Mouse (Mus musculus) liver, adult 2 months (tissue): ENCODE measurements around the gene Gm20388. TPM values are rescaled to one million over a fixed set of nuclear protein-coding genes. Genes with fewer than 3 reads are reported as not detected.

Source experiments
- DNase-seq: peaks from one replicate; pipeline ENCODE4 v3.0.0-alpha.2; 2011; ENCODE audit warnings: low read depth, low spot score; ENCODE audit errors: extremely low read depth
- H3K27ac ChIP-seq: fragments of 200-500 bp; replicated peaks from 2 replicates; pipeline ENCODE4 v1.5.1; 2012; ENCODE audit warnings: low read depth, mild to moderate bottlenecking, control low read depth, inconsistent platforms, low read length; ENCODE audit not compliant: insufficient read depth
- H3K27me3 ChIP-seq: fragments of 200-500 bp; 2 replicates; pipeline ENCODE4 v1.6.1; 2012; ENCODE audit warnings: mild to moderate bottlenecking, moderate library complexity, low read length, inconsistent platforms; ENCODE audit not compliant: control insufficient read depth, insufficient read depth
- H3K36me3 ChIP-seq: fragments of 200-500 bp; 2 replicates; pipeline ENCODE4 v1.6.1; 2012; ENCODE audit warnings: low read length, inconsistent platforms; ENCODE audit not compliant: control insufficient read depth, insufficient read depth
- H3K4me1 ChIP-seq: fragments of 200-500 bp; 2 replicates; pipeline ENCODE4 v1.6.1; 2011; ENCODE audit warnings: low read length; ENCODE audit not compliant: control insufficient read depth, insufficient read depth
- H3K4me3 ChIP-seq: fragments of 200-500 bp; 2 replicates; pipeline ENCODE4 v1.5.1; 2011; ENCODE audit warnings: low read depth, mild to moderate bottlenecking, control low read depth, low read length, moderate library complexity; ENCODE audit not compliant: insufficient read depth
- H3K79me2 ChIP-seq: fragments of 200-500 bp; 2 replicates; pipeline ENCODE4 v1.6.1; 2012; ENCODE audit warnings: inconsistent platforms, mild to moderate bottlenecking, low read length, moderate library complexity; ENCODE audit not compliant: control insufficient read depth, insufficient read depth
- H3K9ac ChIP-seq: fragments of 200-500 bp; 2 replicates; pipeline ENCODE4 v1.6.1; 2012; ENCODE audit warnings: low read depth, mild to moderate bottlenecking, control low read depth, inconsistent platforms, low read length
- CTCF ChIP-seq: fragments of 200-500 bp; IDR thresholded peaks from 2 replicates; pipeline ENCODE4 v1.5.1; 2011; ENCODE audit warnings: low read depth, low read length, control low read depth
- POLR2A ChIP-seq: fragments of 200-500 bp; IDR thresholded peaks from 2 replicates; pipeline ENCODE4 v1.6.1; 2011; ENCODE audit warnings: low read length, control low read depth; ENCODE audit not compliant: insufficient read depth; ENCODE audit errors: extremely low read depth
- WGBS: fragments of 180-500 bp; shearing (Covaris S2); methylation state at CpG from one replicate; pipeline ENCODE4 v1.1.7; 2018; 5-methylcytosine and 5-hydroxymethylcytosine counted together
- polyA plus RNA-seq: library from polyadenylated mRNA; depleted of rRNA; stranded (reverse); fragments of >200 nt; gene quantifications from 2 replicates; pipeline ENCODE4 v1.2.3, GENCODE M21; 2012
- total RNA-seq: library from RNA; depleted of rRNA; stranded (reverse); fragments of >200 nt; gene quantifications from 2 replicates; pipeline ENCODE4 v1.2.3, GENCODE M21; 2014

The Gm20388 gene
- total and polyA plus RNA-seq, 2 experiments, result 6.4 to 19.9 TPM

- H3K4me3 ChIP-seq, result no peak overlapping the region
- no peaks in the 10 kb centered on the region for H3K4me1 ChIP-seq
- DNase-seq, result no peak
- no peak overlapping the region for H3K9ac ChIP-seq
- no peaks in the 10 kb centered on the region for H3K79me2 ChIP-seq
- H3K27ac ChIP-seq, result no peak overlapping the region
- H3K36me3 ChIP-seq, result no peaks in the 10 kb centered on the region
- no peaks in the 10 kb centered on the region for H3K27me3 ChIP-seq
- 88% methylated on average over 7 of the region's 7 CpGs for WGBS
- no peak for TF ChIP-seq CTCF
- TF ChIP-seq POLR2A, result no peak
These were observed 2896.4 kb downstream of the Gm20388 start for GRCm38 (mm10) chr8:122806956-122807538.

GRCm38 (mm10) chr8:122807907-122808306, 2897.3 kb downstream of the Gm20388 start:
- Histone ChIP-seq H3K79me2 (no peaks in the 10 kb centered on the region), H3K9ac (no peak overlapping the region), H3K27me3 (no peaks in the 10 kb centered on the region), H3K4me3 (no peak overlapping the region), H3K36me3 (no peaks in the 10 kb centered on the region), H3K4me1 (no peaks in the 10 kb centered on the region), H3K27ac (no peak overlapping the region)
- TF ChIP-seq CTCF (no peak), POLR2A (no peak)
- no peak for DNase-seq
- WGBS, result 94% methylated on average over 4 of the region's 4 CpGs

- no peak overlapping the region for H3K27ac ChIP-seq
- DNase-seq, result no peak
- no peaks in the 10 kb centered on the region for H3K4me1 ChIP-seq
- H3K27me3 ChIP-seq, result no peaks in the 10 kb centered on the region
- H3K4me3 ChIP-seq, result no peak overlapping the region
- 93% methylated on average over 8 of the region's 8 CpGs for WGBS
- H3K79me2 ChIP-seq, result no peaks in the 10 kb centered on the region
- H3K9ac ChIP-seq, result no peak overlapping the region
- no peaks in the 10 kb centered on the region for H3K36me3 ChIP-seq
- TF ChIP-seq POLR2A, result no peak
These were observed 2899.7 kb downstream of the Gm20388 start for GRCm38 (mm10) chr8:122810376-122810775.

GRCm38 (mm10) chr8:122811870-122812494, 2901.3 kb downstream of the Gm20388 start:
- TF ChIP-seq POLR2A (no peak), CTCF (no peak)
- DNase-seq, result no peak
- Histone ChIP-seq H3K79me2 (no peaks in the 10 kb centered on the region), H3K4me1 (no peaks in the 10 kb centered on the region), H3K4me3 (no peak overlapping the region), H3K27me3 (no peaks in the 10 kb centered on the region), H3K36me3 (no peaks in the 10 kb centered on the region), H3K27ac (no peak overlapping the region), H3K9ac (no peak overlapping the region)
- 94% methylated on average over 16 of the region's 16 CpGs for WGBS

- Histone ChIP-seq H3K36me3 (no peaks in the 10 kb centered on the region), H3K9ac (no peak overlapping the region), H3K4me3 (no peak overlapping the region), H3K4me1 (no peaks in the 10 kb centered on the region), H3K79me2 (no peaks in the 10 kb centered on the region), H3K27me3 (no peaks in the 10 kb centered on the region), H3K27ac (no peak overlapping the region)
- TF ChIP-seq CTCF, result peak; percentile 21; the same call in 1 of the 2 replicates
- TF ChIP-seq POLR2A, result no peak
- no peak for DNase-seq
- WGBS, result 83% methylated on average over 14 of the region's 14 CpGs
These were observed 2902.1 kb downstream of the Gm20388 start for GRCm38 (mm10) chr8:122812610-122813250.

- no peak overlapping the region for H3K27ac ChIP-seq
- TF ChIP-seq POLR2A (no peak), CTCF (no peak)
- H3K9ac ChIP-seq, result no peak overlapping the region
- WGBS, result 74% methylated on average over 7 of the region's 7 CpGs
- no peak overlapping the region for H3K4me3 ChIP-seq
- H3K4me1 ChIP-seq, result no peaks in the 10 kb centered on the region
- H3K27me3 ChIP-seq, result no peaks in the 10 kb centered on the region
- H3K36me3 ChIP-seq, result no peaks in the 10 kb centered on the region
- no peaks in the 10 kb centered on the region for H3K79me2 ChIP-seq
- DNase-seq, result no peak
These were observed 2904.0 kb downstream of the Gm20388 start for GRCm38 (mm10) chr8:122814608-122815007.
